Mouse (Mus musculus) lung, adult 2 months (tissue): ENCODE measurements around the gene Chil5. TPM values are rescaled to one million over a fixed set of nuclear protein-coding genes. Genes with fewer than 3 reads are reported as not detected.
"Not testable (repeated sequence)": the region's sequence is repeated elsewhere in the genome, so short reads cannot be mapped to it uniquely, and the experiment has no call there.

ENCODE experiments used
- DNase-seq: peaks from one replicate; pipeline ENCODE4 v3.0.0; 2022
- H3K4me1 ChIP-seq: fragments of 200-500 bp; 2 replicates; pipeline ENCODE4 v1.6.1; 2011; ENCODE audit warnings: low read length; ENCODE audit not compliant: control insufficient read depth, insufficient read depth
- H3K4me3 ChIP-seq: fragments of 200-500 bp; replicated peaks from 2 replicates; pipeline ENCODE3; 2011; ENCODE audit warnings: low read depth, mild to moderate bottlenecking, control low read depth, low read length; ENCODE audit errors: extremely low read depth
- CTCF ChIP-seq: fragments of 200-500 bp; IDR thresholded peaks from 2 replicates; pipeline ENCODE4 v1.5.1; 2011; ENCODE audit warnings: mild to moderate bottlenecking, low read length, control low read depth; ENCODE audit not compliant: insufficient read depth
- POLR2A ChIP-seq: fragments of 200-500 bp; IDR thresholded peaks from 2 replicates; pipeline ENCODE4 v1.6.1; 2011; ENCODE audit warnings: low read depth, mild to moderate bottlenecking, control low read depth, low read length, borderline replicate concordance; ENCODE audit errors: extremely low read depth
- WGBS: fragments of 180-500 bp; shearing (Covaris S2); methylation state at CpG from one replicate; pipeline ENCODE4 v1.1.7; 2018; 5-methylcytosine and 5-hydroxymethylcytosine counted together
- polyA plus RNA-seq: library from polyadenylated mRNA; depleted of rRNA; stranded (reverse); fragments of >200 nt; gene quantifications from 2 replicates; pipeline ENCODE4 v1.2.3, GENCODE M21; 2012; rRNA removed

Chil5 gene
- 0.09 TPM in 1 of 2 replicates, not detected in the other for polyA plus RNA-seq

GRCm38 (mm10) chr3:106032781-106033180 lies at the start of gene Chil5:
TSS of gene Chil5 (minus strand) at chr3:106032814.
- TF ChIP-seq CTCF = no peak
- no peak for TF ChIP-seq POLR2A
- DNase-seq = no peak
- Histone ChIP-seq H3K4me1 (no peaks in the 10 kb centered on the region), H3K4me3 (no peak within 1 kb of the TSS)
- 54% methylated on average over 1 of the region's 1 CpGs for WGBS

- H3K4me3 ChIP-seq = no peak overlapping the region
- 36% methylated on average over 1 of the region's 1 CpGs for WGBS
- TF ChIP-seq POLR2A (no peak), CTCF (no peak)
- no peaks in the 10 kb centered on the region for H3K4me1 ChIP-seq
- no peak for DNase-seq
Measured at GRCm38 (mm10) chr3:106074824-106075223, 42.2 kb upstream of the Chil5 start.

- TF ChIP-seq CTCF = no peak
- TF ChIP-seq POLR2A = no peak
- H3K4me3 ChIP-seq = no peak overlapping the region
- DNase-seq = no peak
- WGBS = 53% methylated on average over 2 of the region's 2 CpGs
- no peaks in the 10 kb centered on the region for H3K4me1 ChIP-seq
Measured at GRCm38 (mm10) chr3:106070994-106071393, 38.4 kb upstream of the Chil5 start.

- not testable (repeated sequence) for DNase-seq, H3K4me1 ChIP-seq, H3K4me3 ChIP-seq
- 37% methylated on average over 5 of the region's 5 CpGs for WGBS
Measured at GRCm38 (mm10) chr3:106067707-106068106, 35.1 kb upstream of the Chil5 start.

- DNase-seq = no peak
- Histone ChIP-seq H3K4me1 (no peaks in the 10 kb centered on the region), H3K4me3 (no peak overlapping the region)
- WGBS = 58% methylated on average over 3 of the region's 3 CpGs
- no peak for TF ChIP-seq CTCF
- no peak for TF ChIP-seq POLR2A
Measured at GRCm38 (mm10) chr3:106057966-106058365, 25.4 kb upstream of the Chil5 start.

GRCm38 (mm10) chr3:106051896-106052295 lies 19.3 kb upstream of the Chil5 start:
- WGBS = 65% methylated on average over 18 of the region's 18 CpGs
- no peaks in the 10 kb centered on the region for H3K4me1 ChIP-seq
- H3K4me3 ChIP-seq = no peak overlapping the region
- DNase-seq = no peak
- TF ChIP-seq CTCF (no peak), POLR2A (no peak)

- DNase-seq = no peak
- no peak overlapping the region for H3K4me3 ChIP-seq
- TF ChIP-seq POLR2A = no peak
- TF ChIP-seq CTCF = no peak
- WGBS = 77% methylated on average over 2 of the region's 2 CpGs
- no peaks in the 10 kb centered on the region for H3K4me1 ChIP-seq
Measured at GRCm38 (mm10) chr3:106040306-106040705, 7.7 kb upstream of the Chil5 start.

- TF ChIP-seq POLR2A (no peak), CTCF (no peak)
- 83% methylated on average over 2 of the region's 2 CpGs for WGBS
- DNase-seq = no peak
Measured at GRCm38 (mm10) chr3:106024135-106024534, 8.5 kb downstream of the Chil5 start.

GRCm38 (mm10) chr3:106021840-106022239 lies 10.8 kb downstream of the Chil5 start:
- Histone ChIP-seq H3K4me1 (no peaks in the 10 kb centered on the region), H3K4me3 (no peak overlapping the region)
- TF ChIP-seq CTCF (0 out of 2 replicates have a peak, but pooled peaks have one; percentile 12), POLR2A (no peak)
- no peak for DNase-seq

More at GRCm38 (mm10) chr3:106024135-106024534, 8.5 kb downstream of the Chil5 start:
- Histone ChIP-seq H3K4me1 (no peaks in the 10 kb centered on the region), H3K4me3 (no peak overlapping the region)

- TF ChIP-seq POLR2A = no peak
- no peak for TF ChIP-seq CTCF
- Histone ChIP-seq H3K4me1 (no peaks in the 10 kb centered on the region), H3K4me3 (no peak within 1 kb of the TSS)
- no peak for DNase-seq
- 85% methylated on average over 2 of the region's 2 CpGs for WGBS
Measured at GRCm38 (mm10) chr3:106014546-106014945, 18.1 kb downstream of the Chil5 start, which contains the start of gene Pifo. TSS of gene Pifo (minus strand) at chr3:106014646.

- not testable (repeated sequence) for H3K4me3 ChIP-seq, H3K4me1 ChIP-seq, DNase-seq
- 65% methylated on average over 10 of the region's 10 CpGs for WGBS
Measured at GRCm38 (mm10) chr3:106003360-106003759, 29.3 kb downstream of the Chil5 start.
